Mouse (Mus musculus) embryonic facial prominence, embryonic 12.5 days (tissue): Measurements from ENCODE around the gene Tspan18. TPM values are rescaled to one million over a fixed set of nuclear protein-coding genes. Genes with fewer than 3 reads are reported as not detected.

ENCODE experiments used
- ATAC-seq: fragments of 200-750 bp; cut with Nextera tagmentation; 2 replicates; pipeline ENCODE4 v1.8.0; 2017; ENCODE audit not compliant: insufficient number of reproducible peaks, insufficient read depth, low FRiP score, low TSS enrichment
- H3K27ac ChIP-seq: fragments of 300-500 bp; sonication (generic); 2 replicates; pipeline ENCODE4 v1.5.1; 2016; ENCODE audit warnings: mild to moderate bottlenecking
- H3K27me3 ChIP-seq: fragments of 300-500 bp; sonication (generic); 2 replicates; pipeline ENCODE4 v1.6.1; 2016; ENCODE audit warnings: mild to moderate bottlenecking, moderate library complexity
- H3K36me3 ChIP-seq: fragments of 300-500 bp; sonication (generic); 2 replicates; pipeline ENCODE4 v1.6.1; 2016; ENCODE audit warnings: mild to moderate bottlenecking
- H3K4me1 ChIP-seq: fragments of 300-500 bp; sonication (generic); 2 replicates; pipeline ENCODE4 v1.6.1; 2016
- H3K4me2 ChIP-seq: fragments of 300-500 bp; sonication (generic); replicated peaks from 2 replicates; pipeline ENCODE4 v1.6.1; 2016; ENCODE audit warnings: mild to moderate bottlenecking, moderate library complexity
- H3K4me3 ChIP-seq: fragments of 300-500 bp; sonication (generic); 2 replicates; pipeline ENCODE4 v1.5.1; 2016; ENCODE audit warnings: mild to moderate bottlenecking
- H3K9ac ChIP-seq: fragments of 300-500 bp; sonication (generic); 2 replicates; pipeline ENCODE4 v1.6.1; 2016; ENCODE audit warnings: mild to moderate bottlenecking, moderate library complexity
- H3K9me3 ChIP-seq: fragments of 300-500 bp; sonication (generic); 2 replicates; pipeline ENCODE4 v1.6.1; 2016; ENCODE audit warnings: mild to moderate bottlenecking, moderate library complexity
- WGBS: fragments of 180-500 bp; shearing (Covaris S2); methylation state at CpG from one replicate; pipeline ENCODE4 v1.1.7; 2016; 5-methylcytosine and 5-hydroxymethylcytosine counted together
- polyA plus RNA-seq: library from polyadenylated mRNA; unstranded; fragments of >200 nt; fragmentation: Nextera tagmentation; extraction: Ambion mirVana; gene quantifications from 2 replicates; pipeline ENCODE4 v1.2.1, GENCODE M21; 2016

Tspan18 gene
- polyA plus RNA-seq, 1 experiment from 2014 or later = 16.3 TPM

DNA sequence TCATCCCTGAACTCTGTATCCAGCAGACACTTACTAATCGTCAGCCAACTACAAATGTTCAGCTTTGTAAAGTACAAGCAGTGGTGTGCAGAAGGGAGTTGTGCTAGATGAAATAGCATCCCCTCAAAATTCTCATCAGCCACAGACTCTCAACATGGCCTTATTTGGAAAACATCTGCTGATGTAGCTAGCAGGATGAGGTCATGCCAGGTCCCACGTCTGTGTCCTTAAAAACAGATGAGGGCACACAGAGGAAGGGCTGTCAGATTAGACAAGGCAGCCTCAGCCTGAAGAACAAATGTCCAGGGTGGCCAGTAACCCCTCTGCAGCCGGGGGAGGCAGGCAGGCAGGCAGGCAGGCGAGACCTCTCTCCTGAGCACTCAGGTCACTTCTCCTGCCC is 56.8 kb downstream of the Tspan18 start:
- peak overlapping the region; percentile 85 for H3K27ac ChIP-seq
- no peaks in the 10 kb centered on the region for H3K36me3 ChIP-seq
- peaks cover 43% of the 10 kb centered on the region for H3K4me1 ChIP-seq
- no peaks in the 10 kb centered on the region for H3K27me3 ChIP-seq
- no peak for ATAC-seq
- WGBS = 17% methylated on average over 4 of the region's 4 CpGs
- H3K4me2 ChIP-seq = no peak overlapping the region
- H3K4me3 ChIP-seq = no peak overlapping the region
- H3K9ac ChIP-seq = 0 out of 2 replicates have a peak overlapping the region, but pooled peaks have one; percentile 1
- no peaks in the 10 kb centered on the region for H3K9me3 ChIP-seq

DNA sequence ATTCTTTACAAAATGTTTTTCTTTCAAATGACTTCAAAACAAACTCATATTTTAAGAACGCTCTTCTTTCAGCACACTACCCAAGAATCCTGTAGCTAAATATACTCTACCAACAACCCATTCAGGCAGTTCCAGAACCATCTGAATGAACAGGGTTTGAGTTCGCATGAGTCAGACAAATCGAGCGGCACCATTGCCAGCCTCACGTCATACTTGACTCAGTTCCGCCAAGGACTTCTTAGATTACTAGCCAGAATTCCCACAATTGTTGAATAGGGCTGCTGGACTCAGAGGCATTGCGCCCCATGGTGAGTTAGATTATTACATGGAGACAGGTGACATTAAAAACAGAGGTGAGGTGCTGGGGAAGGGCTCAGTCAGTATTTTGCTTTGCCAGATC is 58.3 kb downstream of the Tspan18 start:
- H3K4me1 ChIP-seq = peaks cover 37% of the 10 kb centered on the region
- no peak overlapping the region for H3K9ac ChIP-seq
- no peak overlapping the region for H3K4me2 ChIP-seq
- H3K27ac ChIP-seq = no peak overlapping the region
- no peaks in the 10 kb centered on the region for H3K27me3 ChIP-seq
- 92% methylated on average over 7 of the region's 7 CpGs for WGBS
- H3K36me3 ChIP-seq = no peaks in the 10 kb centered on the region
- H3K9me3 ChIP-seq = no peaks in the 10 kb centered on the region
- no peak for ATAC-seq
- no peak overlapping the region for H3K4me3 ChIP-seq

DNA sequence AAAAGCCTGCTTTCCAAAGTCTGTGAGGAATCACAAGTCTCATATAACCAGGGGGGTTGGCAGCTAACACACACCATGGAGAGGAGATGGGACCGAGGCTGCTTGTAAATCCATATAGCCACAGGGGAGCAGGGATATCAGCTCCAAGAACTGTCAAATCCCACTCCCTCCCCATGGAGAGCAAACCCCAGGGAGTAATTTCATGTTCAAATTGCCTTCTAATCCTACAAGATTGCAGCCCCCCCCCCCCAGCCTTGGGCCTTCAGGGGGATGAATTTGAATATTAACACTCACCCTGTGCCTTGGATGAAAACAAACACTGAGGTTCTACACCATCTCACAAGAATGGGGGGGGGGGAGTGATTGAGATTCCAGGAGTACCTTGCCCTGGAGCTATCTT is 60.4 kb downstream of the Tspan18 start:
- WGBS = 21% methylated on average over 1 of the region's 1 CpGs
- Histone ChIP-seq H3K4me2 (no peak overlapping the region), H3K27ac (no peak overlapping the region), H3K4me3 (no peak overlapping the region), H3K36me3 (no peaks in the 10 kb centered on the region), H3K9me3 (no peaks in the 10 kb centered on the region), H3K4me1 (peaks cover 28% of the 10 kb centered on the region), H3K27me3 (no peaks in the 10 kb centered on the region), H3K9ac (no peak overlapping the region)
- no peak for ATAC-seq

DNA sequence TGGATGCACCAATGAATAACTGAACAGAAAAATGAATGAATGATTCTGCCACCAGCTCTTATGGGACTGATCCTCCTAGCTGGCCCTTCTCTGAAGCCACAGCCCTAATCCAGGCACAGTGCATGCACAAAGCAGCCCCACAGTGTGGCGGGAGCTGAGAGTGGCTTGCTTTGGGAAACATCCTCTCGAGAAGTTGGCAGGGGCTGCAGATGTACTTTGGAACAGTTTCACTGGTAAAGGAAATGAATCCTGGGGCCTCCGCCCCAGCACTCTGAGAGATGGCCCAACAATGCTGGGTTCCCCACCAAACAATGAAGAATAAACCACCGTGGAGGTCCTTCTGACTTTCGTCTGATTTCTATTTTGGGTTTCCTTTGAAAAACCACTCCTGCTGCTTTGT is 64.2 kb downstream of the Tspan18 start:
- Histone ChIP-seq H3K27me3 (no peaks in the 10 kb centered on the region), H3K4me1 (peaks cover 17% of the 10 kb centered on the region)
- no peak for ATAC-seq

DNA sequence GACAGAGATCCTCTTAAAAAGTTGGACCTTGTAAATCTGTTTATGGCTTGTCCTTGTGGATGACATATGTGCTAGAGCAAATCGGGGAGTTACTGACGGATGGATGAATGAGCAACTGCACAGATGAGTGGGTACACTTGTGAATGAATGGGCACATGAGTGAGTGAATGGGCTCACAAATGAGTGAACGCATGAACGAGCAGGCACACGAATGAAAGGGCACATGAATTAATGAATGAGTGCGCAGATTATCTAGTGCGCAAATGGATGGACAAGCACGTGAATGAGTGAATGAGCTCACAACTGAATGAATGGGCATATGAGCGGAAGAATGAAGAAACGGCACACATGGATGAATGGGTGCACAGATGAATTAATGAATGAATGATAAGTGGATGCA is 64.7 kb downstream of the Tspan18 start:
- no peak for ATAC-seq
- H3K9me3 ChIP-seq = no peaks in the 10 kb centered on the region
- peaks cover 17% of the 10 kb centered on the region for H3K4me1 ChIP-seq
- no peak overlapping the region for H3K4me3 ChIP-seq
- no peak overlapping the region for H3K4me2 ChIP-seq
- no peaks in the 10 kb centered on the region for H3K36me3 ChIP-seq
- WGBS = 94% methylated on average over 10 of the region's 10 CpGs
- H3K27me3 ChIP-seq = no peaks in the 10 kb centered on the region
- H3K9ac ChIP-seq = no peak overlapping the region
- no peak overlapping the region for H3K27ac ChIP-seq

More for the DNA sequence above, 64.2 kb downstream of the Tspan18 start:
- H3K9me3 ChIP-seq = no peaks in the 10 kb centered on the region
- 65% methylated on average over 5 of the region's 5 CpGs for WGBS
- H3K9ac ChIP-seq = no peak overlapping the region
- no peak overlapping the region for H3K4me2 ChIP-seq
- no peak overlapping the region for H3K27ac ChIP-seq
- no peaks in the 10 kb centered on the region for H3K36me3 ChIP-seq
- no peak overlapping the region for H3K4me3 ChIP-seq

DNA sequence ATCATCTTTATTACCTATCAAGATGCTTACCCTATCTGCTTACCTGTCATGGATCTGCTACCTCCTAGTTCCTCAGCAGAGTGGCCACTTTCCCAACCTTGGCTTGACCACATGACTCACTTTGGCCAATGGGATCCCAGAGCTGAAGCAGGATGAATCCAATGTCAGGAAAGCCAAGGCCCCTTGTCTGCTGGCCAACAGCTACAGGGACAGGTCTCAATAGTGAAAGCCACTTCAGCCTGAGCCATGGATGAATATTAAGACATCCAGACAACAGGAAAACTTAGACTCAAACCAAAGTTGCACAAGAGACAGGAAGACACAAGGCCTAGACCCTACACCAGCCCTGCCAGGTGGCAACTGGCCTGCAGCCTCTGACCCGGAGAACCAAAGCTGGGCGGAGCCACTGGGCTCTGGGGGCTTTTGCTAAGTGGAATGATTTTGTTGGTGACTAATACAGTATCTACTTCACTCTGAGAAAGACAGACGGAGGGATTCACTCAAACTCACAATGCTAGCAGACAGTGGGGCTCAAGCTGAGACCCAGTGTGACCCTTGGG is 65.5 kb downstream of the Tspan18 start:
- no peak overlapping the region for H3K4me3 ChIP-seq
- H3K27me3 ChIP-seq = no peaks in the 10 kb centered on the region
- H3K4me1 ChIP-seq = peaks cover 11% of the 10 kb centered on the region
- H3K9ac ChIP-seq = no peak overlapping the region
- WGBS = 81% methylated on average over 3 of the region's 3 CpGs
- no peak for ATAC-seq
- 0 out of 2 replicates have a peak overlapping the region, but pooled peaks have one; percentile 37 for H3K27ac ChIP-seq
- H3K4me2 ChIP-seq = no peak overlapping the region
- no peaks in the 10 kb centered on the region for H3K36me3 ChIP-seq
- no peaks in the 10 kb centered on the region for H3K9me3 ChIP-seq

DNA sequence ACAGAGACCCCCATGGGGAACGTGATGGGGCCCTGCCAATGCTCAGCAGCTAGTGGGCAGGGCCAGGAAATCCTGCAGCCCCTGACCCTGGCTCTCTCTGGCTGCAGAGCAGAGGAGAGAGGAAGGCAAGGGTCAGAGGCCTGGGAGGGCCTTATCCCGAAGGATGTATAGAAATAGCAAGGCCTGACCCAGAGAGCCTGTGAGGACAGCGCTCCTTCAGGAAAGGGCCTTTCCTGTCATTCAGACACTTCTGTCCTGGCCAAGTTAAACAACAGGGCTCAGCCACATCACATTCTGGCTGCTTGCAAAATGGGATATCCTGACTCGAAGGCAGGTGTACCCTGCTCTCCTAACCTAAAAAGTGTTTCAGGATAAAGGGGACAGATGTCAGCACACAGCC is 66.5 kb downstream of the Tspan18 start:
- no peaks in the 10 kb centered on the region for H3K27me3 ChIP-seq
- H3K4me1 ChIP-seq = peaks cover 10% of the 10 kb centered on the region
- no peaks in the 10 kb centered on the region for H3K9me3 ChIP-seq
- no peaks in the 10 kb centered on the region for H3K36me3 ChIP-seq
- no peak overlapping the region for H3K4me2 ChIP-seq
- no peak for ATAC-seq
- no peak overlapping the region for H3K27ac ChIP-seq
- H3K4me3 ChIP-seq = no peak overlapping the region
- H3K9ac ChIP-seq = no peak overlapping the region
- WGBS = 42% methylated on average over 4 of the region's 4 CpGs

DNA sequence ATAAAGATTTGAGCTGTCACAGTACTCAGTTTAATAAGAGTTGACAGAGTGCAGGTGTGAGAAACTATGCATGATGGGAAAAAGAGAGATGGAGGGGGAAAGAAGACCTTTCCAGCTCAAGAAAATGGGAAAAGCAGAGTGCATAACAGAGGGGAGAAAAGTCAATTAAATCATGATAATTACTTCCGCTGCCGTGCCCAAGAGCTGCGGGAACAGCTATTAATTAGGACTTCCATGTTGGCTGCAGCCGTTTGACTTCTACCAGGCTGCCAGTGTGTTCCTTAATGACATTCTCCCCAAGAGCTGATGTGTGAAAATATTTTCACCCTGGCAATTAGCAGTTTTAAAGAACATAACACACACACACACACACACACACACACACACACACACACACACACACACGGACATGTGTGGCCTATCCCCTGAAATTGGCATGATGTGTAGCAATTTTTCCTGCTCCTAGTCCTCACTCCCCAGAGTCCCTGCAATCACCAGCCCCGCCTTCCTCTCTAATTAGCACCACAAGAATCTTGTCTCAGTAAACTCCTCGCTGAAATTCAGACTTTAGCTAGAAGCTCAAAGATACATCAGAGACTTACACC is 67.6 kb downstream of the Tspan18 start:
- no peak for ATAC-seq
- Histone ChIP-seq H3K4me1 (peaks cover 11% of the 10 kb centered on the region), H3K27ac (no peak overlapping the region), H3K9me3 (no peaks in the 10 kb centered on the region), H3K9ac (no peak overlapping the region), H3K4me3 (no peak overlapping the region), H3K27me3 (no peaks in the 10 kb centered on the region), H3K4me2 (no peak overlapping the region), H3K36me3 (no peaks in the 10 kb centered on the region)
- 55% methylated on average over 7 of the region's 7 CpGs for WGBS

DNA sequence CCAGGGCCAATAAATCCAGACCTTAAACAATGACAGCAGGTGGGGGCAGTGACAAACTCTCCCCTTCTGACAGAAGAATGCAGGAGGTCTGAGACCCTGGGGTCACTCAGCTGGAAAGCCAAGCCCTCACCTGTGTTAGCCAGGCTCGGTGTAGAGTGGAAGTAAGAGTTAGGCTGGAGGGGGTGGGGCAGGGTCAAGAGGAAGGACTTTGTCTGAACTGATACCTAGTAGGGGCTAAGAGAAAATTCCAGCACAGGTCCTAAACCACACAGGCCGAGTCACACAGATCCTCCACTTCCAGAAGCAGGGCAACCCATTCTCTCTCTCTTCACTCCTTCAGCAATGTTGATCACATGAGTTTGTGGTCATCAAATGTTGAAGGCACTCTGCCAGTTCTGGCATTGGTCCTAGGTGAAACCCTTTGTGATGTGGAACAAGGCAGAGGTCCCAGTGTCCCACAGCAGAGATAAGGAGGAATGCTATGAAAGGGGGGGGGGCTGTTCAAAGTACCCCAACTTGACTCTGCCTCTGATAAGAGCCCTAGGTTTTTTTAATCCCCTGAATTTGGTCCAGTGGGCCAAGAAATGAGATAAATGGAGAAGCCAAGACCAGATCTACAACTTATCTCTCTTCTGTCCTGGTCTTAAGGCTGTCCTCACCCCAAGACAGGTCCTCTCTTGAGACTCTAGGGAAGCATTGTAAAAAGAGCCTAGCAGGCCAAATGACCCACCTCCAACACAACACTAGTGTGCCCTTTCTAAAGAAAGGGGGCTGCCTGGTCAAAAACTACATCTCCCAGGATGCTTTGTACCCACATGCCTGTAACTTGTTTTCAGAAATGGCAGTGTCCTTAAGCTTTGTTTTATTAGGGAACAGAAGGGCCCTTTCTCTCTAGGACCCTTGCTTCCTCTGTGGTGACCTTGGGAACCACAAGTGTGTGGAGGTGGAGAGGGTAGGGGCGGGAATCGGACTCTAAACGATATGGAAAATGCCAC is 71.7 kb downstream of the Tspan18 start:
- no peak for ATAC-seq
- Histone ChIP-seq H3K4me3 (no peak overlapping the region), H3K36me3 (no peaks in the 10 kb centered on the region), H3K27ac (no peak overlapping the region), H3K4me2 (no peak overlapping the region), H3K9me3 (no peaks in the 10 kb centered on the region), H3K9ac (no peak overlapping the region), H3K27me3 (no peaks in the 10 kb centered on the region), H3K4me1 (peaks cover 18% of the 10 kb centered on the region)
- 79% methylated on average over 5 of the region's 5 CpGs for WGBS

DNA sequence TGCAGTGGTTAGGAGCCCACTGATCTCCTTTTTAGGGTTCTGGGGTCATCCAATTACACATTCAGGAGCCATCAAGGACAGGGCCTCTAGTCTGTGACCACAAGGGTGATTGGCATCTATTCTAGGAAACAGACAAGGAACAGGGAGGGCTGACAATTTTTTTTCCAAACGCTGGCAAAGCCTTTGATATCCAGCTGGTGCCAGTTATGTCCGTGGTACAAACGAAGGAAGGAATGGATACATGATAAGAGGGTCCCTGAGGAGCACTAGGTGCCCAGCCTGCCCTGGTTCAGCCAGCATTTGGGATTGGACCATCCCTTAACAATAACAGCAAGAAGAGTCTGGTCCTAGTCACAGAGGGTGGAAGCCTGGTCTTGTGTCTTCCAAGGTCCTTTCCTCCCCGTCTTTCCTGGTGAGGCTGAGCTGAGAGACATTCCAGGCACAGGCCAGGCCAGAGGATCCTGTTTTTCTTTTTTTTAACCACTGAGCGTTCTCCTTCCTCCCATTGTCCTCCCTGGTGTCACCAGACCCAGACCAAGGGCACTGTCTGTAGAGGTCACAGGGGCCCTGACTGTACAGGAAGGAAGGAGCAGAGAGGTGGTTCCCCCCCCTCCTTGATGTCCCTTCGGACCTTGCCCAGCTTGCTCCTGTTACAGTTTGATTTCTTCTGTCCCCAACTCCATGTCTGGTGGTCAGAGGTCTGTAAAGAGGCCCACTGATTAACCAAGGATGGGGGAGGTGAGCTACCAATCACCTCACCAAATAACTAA is 72.6 kb downstream of the Tspan18 start:
- H3K27me3 ChIP-seq = no peaks in the 10 kb centered on the region
- WGBS = 46% methylated on average over 6 of the region's 6 CpGs
- H3K9me3 ChIP-seq = no peaks in the 10 kb centered on the region
- no peaks in the 10 kb centered on the region for H3K36me3 ChIP-seq
- peaks cover 10% of the 10 kb centered on the region for H3K4me1 ChIP-seq
- peak; percentile 66; the same call in 1 of the 2 replicates for ATAC-seq
- H3K9ac ChIP-seq = no peak overlapping the region
- H3K4me2 ChIP-seq = no peak overlapping the region
- no peak overlapping the region for H3K4me3 ChIP-seq
- peak overlapping the region; percentile 36; the same call in 1 of the 2 replicates for H3K27ac ChIP-seq

DNA sequence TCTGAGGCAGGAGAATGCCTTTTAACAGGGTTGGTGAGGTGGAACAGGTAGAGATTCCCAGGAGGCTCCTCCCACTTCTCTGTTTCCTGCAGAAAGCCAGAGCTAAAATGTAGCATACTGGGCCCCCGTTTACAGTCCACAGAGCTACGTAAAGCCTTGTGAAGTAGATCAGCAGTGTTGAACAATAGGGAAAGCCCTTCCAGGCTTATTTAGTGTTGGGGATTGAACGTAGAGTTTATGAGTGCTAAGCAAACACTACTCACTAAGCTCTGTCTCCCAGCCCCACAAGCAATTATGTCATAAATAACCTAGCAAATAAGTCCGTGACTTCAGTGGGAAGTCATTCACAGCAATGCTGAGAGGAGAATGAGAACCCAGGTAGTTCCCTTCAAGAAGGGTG is 76.7 kb downstream of the Tspan18 start:
- WGBS = 68% methylated on average over 4 of the region's 4 CpGs
- Histone ChIP-seq H3K36me3 (no peaks in the 10 kb centered on the region), H3K27me3 (no peaks in the 10 kb centered on the region), H3K4me3 (no peak overlapping the region), H3K4me1 (peaks cover 11% of the 10 kb centered on the region), H3K27ac (no peak overlapping the region), H3K9me3 (no peaks in the 10 kb centered on the region), H3K4me2 (no peak overlapping the region), H3K9ac (no peak overlapping the region)
- ATAC-seq = no peak
